In the genomic region with DNA sequence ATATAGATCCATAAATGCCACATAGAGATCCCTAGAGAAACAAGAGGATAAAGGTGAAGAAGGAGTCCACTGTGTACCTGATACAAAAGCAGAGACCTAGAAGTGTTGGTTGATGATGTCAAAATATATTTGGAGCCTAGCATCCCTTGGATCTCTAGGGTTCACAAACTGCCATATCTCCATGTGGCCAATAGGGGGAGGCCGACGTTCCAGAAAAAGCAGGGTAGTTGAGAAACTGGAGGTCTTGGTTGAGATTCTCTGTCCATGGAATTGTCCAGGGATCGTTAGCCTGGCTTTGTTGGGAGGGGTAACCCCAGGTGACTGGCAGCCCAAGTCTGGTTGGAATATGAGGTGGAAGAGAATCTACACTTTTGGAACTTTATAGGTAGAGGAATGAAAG, we compare ENCODE assay signal across 20 mouse cellular contexts. TPM values are rescaled to one million over a fixed set of nuclear protein-coding genes. Genes with fewer than 3 reads are reported as not detected.
DNase-seq lines count a peak whose midpoint lies in the region; ATAC-seq and TF ChIP-seq lines count a peak whose summit lies in the region.
"Had no signal": no experiment of that assay in that cellular context is flagged by ENCODE, and none has a peak within 500 bp of the region (broad histone marks: within the 10 kb centered on the region; RNA-seq: fewer than 3 reads in every experiment).

No protein-coding gene starts in this region.

- in situ Hi-C loops in CH12.LX (cut with MboI; ENCODE audit: low pct_ligation_motif_present, low pct_unique_long_range_greater_than_20kb, low sequenced_read_pairs), result no loop called here

- dilution Hi-C loops in CH12.LX (cut with MboI; ENCODE audit: extremely low pct_ligation_motif_present, extremely low pct_unique_long_range_greater_than_20kb, low sequenced_read_pairs), result no loop called here

- H3K36me3 ChIP-seq in CH12.LX (replicated peaks in 1 of 2; ENCODE audit: control insufficient read depth in 1 of 2, insufficient read depth in 1 of 2, low read length in 1 of 2), result no peaks in the 10 kb centered on the region
- H3K36me3 ChIP-seq in midbrain, embryonic 13.5 days, result no peaks in the 10 kb centered on the region
- H3K36me3 ChIP-seq: embryonic facial prominence, embryonic 13.5 days; forebrain, embryonic 12.5 days; heart, embryonic 13.5 days; hindbrain, embryonic 15.5 days; kidney, embryonic 15.5 days; limb, embryonic 12.5 days; midbrain, embryonic 12.5 days had no signal

- TF ChIP-seq CTCF in layer of hippocampus, adult 2 months (conservative IDR thresholded peaks at IDR 0.05), result peak; percentile 61
- peak; percentile 44 to 58; a peak in 3 of 4 replicates for TF ChIP-seq CTCF in CH12.LX (conservative IDR thresholded peaks at IDR 0.05 in 1 of 2, IDR thresholded peaks at IDR 0.05 in 1 of 2; ENCODE audit: low read depth in 2 of 2, low read length in 2 of 2)
- TF ChIP-seq CTCF in brain, embryonic 14.5 days (IDR thresholded peaks at IDR 0.05; ENCODE audit: borderline replicate concordance, extremely low read depth, insufficient read depth, insufficient read length), result peak; percentile 34; the same call in 1 of the 2 replicates

- TF ChIP-seq POLR2A in CH12.LX (IDR thresholded peaks at IDR 0.05; ENCODE audit: low read depth, low read length), result no peak
- no peak for TF ChIP-seq POLR2A in brain, embryonic 14.5 days (IDR thresholded peaks at IDR 0.05; ENCODE audit: borderline replicate concordance, extremely low read depth, insufficient read depth, insufficient read length, poor library complexity, severe bottlenecking)

- H3K4me3 ChIP-seq in layer of hippocampus, adult 2 months, result no peak overlapping the region
- no peak overlapping the region for H3K4me3 ChIP-seq in CH12.LX (replicated peaks in 1 of 3; ENCODE audit: low read depth in 2 of 3, low read length in 2 of 3, poor library complexity in 1 of 3)
- H3K4me3 ChIP-seq in midbrain, embryonic 13.5 days (replicated peaks), result no peak overlapping the region
- H3K4me3 ChIP-seq: embryonic facial prominence, embryonic 13.5 days; forebrain, embryonic 12.5 days; heart, embryonic 13.5 days; hindbrain, embryonic 15.5 days; kidney, embryonic 15.5 days; limb, embryonic 12.5 days; midbrain, embryonic 12.5 days had no signal

- TF ChIP-seq RAD21 in CH12.LX (IDR thresholded peaks at IDR 0.05; ENCODE audit: low read depth, low read length), result peak; percentile 23

- H3K27me3 ChIP-seq in CH12.LX (replicated peaks), result peaks cover 1% of the 10 kb centered on the region
- no peaks in the 10 kb centered on the region for H3K27me3 ChIP-seq in midbrain, embryonic 13.5 days
- H3K27me3 ChIP-seq: embryonic facial prominence, embryonic 13.5 days; forebrain, embryonic 12.5 days; heart, embryonic 13.5 days; hindbrain, embryonic 15.5 days; kidney, embryonic 15.5 days; limb, embryonic 12.5 days; midbrain, embryonic 12.5 days had no signal

- ATAC-seq in midbrain, embryonic 13.5 days, result no peak

- no peak for TF ChIP-seq EP300 in CH12.LX (IDR thresholded peaks at IDR 0.05; ENCODE audit: low read length)

- no peaks in the 10 kb centered on the region for H3K79me2 ChIP-seq in CH12.LX (replicated peaks; ENCODE audit: control insufficient read depth, extremely low read depth, insufficient read depth, poor library complexity, severe bottlenecking)

- no peaks in the 10 kb centered on the region for H3K4me1 ChIP-seq in CH12.LX (ENCODE audit: control insufficient read depth in 1 of 2, insufficient read depth in 2 of 2)
- H3K4me1 ChIP-seq in midbrain, embryonic 13.5 days (replicated peaks), result no peaks in the 10 kb centered on the region
- H3K4me1 ChIP-seq: embryonic facial prominence, embryonic 13.5 days; forebrain, embryonic 12.5 days; heart, embryonic 13.5 days; hindbrain, embryonic 15.5 days; kidney, embryonic 15.5 days; limb, embryonic 12.5 days; midbrain, embryonic 12.5 days had no signal

- no peak for DNase-seq in layer of hippocampus, adult 2 months (ENCODE audit: low spot score in 2 of 2)
- no peak for DNase-seq in layer of hippocampus, adult 11-12 months (ENCODE audit: low spot score)
- DNase-seq in 416B (ENCODE audit: low read depth) (peak; percentile 33), CH12.LX (ENCODE audit: extremely low read depth) (peak; percentile 21)
- DNase-seq in brain, embryonic 14.5 days (ENCODE audit: low read depth), result no peak
- DNase-seq in urinary bladder, postnatal 14 days (ENCODE audit: low spot score), result no peak
- DNase-seq: cerebellum, postnatal 25 days; gastrocnemius, postnatal 10 days; thymus, adult 18-20 months had no signal

- no peak overlapping the region for H3K9ac ChIP-seq in CH12.LX (ENCODE audit: insufficient read depth, low read depth)
- H3K9ac ChIP-seq in midbrain, embryonic 13.5 days (replicated peaks), result no peak overlapping the region
- H3K9ac ChIP-seq: embryonic facial prominence, embryonic 13.5 days; forebrain, embryonic 12.5 days; heart, embryonic 13.5 days; hindbrain, embryonic 15.5 days; kidney, embryonic 15.5 days; limb, embryonic 12.5 days; midbrain, embryonic 12.5 days had no signal

- H3K27ac ChIP-seq in layer of hippocampus, adult 2 months, result no peak overlapping the region
- H3K27ac ChIP-seq in CH12.LX (ENCODE audit: insufficient read depth, low read depth), result no peak overlapping the region
- no peak overlapping the region for H3K27ac ChIP-seq in midbrain, embryonic 13.5 days
- H3K27ac ChIP-seq: embryonic facial prominence, embryonic 13.5 days; forebrain, embryonic 12.5 days; heart, embryonic 13.5 days; hindbrain, embryonic 15.5 days; kidney, embryonic 15.5 days; limb, embryonic 12.5 days; midbrain, embryonic 12.5 days had no signal

- no peaks in the 10 kb centered on the region for H3K9me3 ChIP-seq in CH12.LX (replicated peaks; ENCODE audit: low read length)
- H3K9me3 ChIP-seq in midbrain, embryonic 13.5 days, result no peaks in the 10 kb centered on the region
- H3K9me3 ChIP-seq: embryonic facial prominence, embryonic 13.5 days; forebrain, embryonic 12.5 days; heart, embryonic 13.5 days; hindbrain, embryonic 15.5 days; kidney, embryonic 15.5 days; limb, embryonic 12.5 days; midbrain, embryonic 12.5 days had no signal

- 51% methylated on average over 3 of the region's 3 CpGs for WGBS in midbrain, embryonic 13.5 days

- no peak overlapping the region for H3K4me2 ChIP-seq in CH12.LX (ENCODE audit: insufficient read depth, low read depth, poor library complexity, severe bottlenecking)
- no peak overlapping the region for H3K4me2 ChIP-seq in midbrain, embryonic 13.5 days (replicated peaks)
- H3K4me2 ChIP-seq: embryonic facial prominence, embryonic 13.5 days; forebrain, embryonic 12.5 days; heart, embryonic 13.5 days; hindbrain, embryonic 15.5 days; kidney, embryonic 15.5 days; limb, embryonic 12.5 days; midbrain, embryonic 12.5 days had no signal

TF ChIP-seq in CH12.LX, 34 proteins besides CTCF, POLR2A, EP300 and RAD21:
- TF ChIP-seq MAZ (IDR thresholded peaks at IDR 0.05; ENCODE audit: low read depth, low read length) (no peak), MXI1 (IDR thresholded peaks at IDR 0.05; ENCODE audit: low read depth, low read length) (no peak)

RNA-seq across cellular contexts. Expression of gene Gzmd, which starts 4.1 kb away (rescaled TPM):
- not detected for total RNA-seq in layer of hippocampus, adult 2 months (2021)
- total RNA-seq in CH12.LX (2012; rRNA removed) (not detected in 2 replicates), CH12.LX (2014; rRNA removed) (not detected in 2 replicates)
- not detected in 2 replicates for polyA plus RNA-seq in CH12.LX (2012; ENCODE audit: insufficient read length, low read depth)
- polyA plus RNA-seq in brain, embryonic 14.5 days (2012; rRNA removed), result not detected in 2 replicates
- not detected in 2 replicates for polyA plus RNA-seq in midbrain, embryonic 13.5 days (2015; fragmentation: Nextera tagmentation; extraction: Ambion mirVana)
- total RNA-seq: adrenal gland, adult 18-20 months; gastrocnemius, postnatal 10 days; layer of hippocampus, postnatal 10 days had no signal
- polyA plus RNA-seq: embryonic facial prominence, embryonic 13.5 days; forebrain, embryonic 12.5 days; heart, embryonic 13.5 days; hindbrain, embryonic 15.5 days; kidney, embryonic 15.5 days; limb, embryonic 12.5 days; midbrain, embryonic 12.5 days; neural tube, embryonic 11.5 days had no signal

RNA-seq across cellular contexts. Expression of gene Gzme, which starts 7.9 kb away (rescaled TPM):
- total RNA-seq in layer of hippocampus, adult 2 months (2021), result not detected
- total RNA-seq in CH12.LX (2012; rRNA removed) (not detected in 2 replicates), CH12.LX (2014; rRNA removed) (not detected in 2 replicates)
- polyA plus RNA-seq in CH12.LX (2012; ENCODE audit: insufficient read length, low read depth), result not detected in 2 replicates
- polyA plus RNA-seq in brain, embryonic 14.5 days (2012; rRNA removed), result 0.10 TPM in 1 of 2 replicates, not detected in the other
- not detected in 2 replicates for polyA plus RNA-seq in midbrain, embryonic 13.5 days (2015; fragmentation: Nextera tagmentation; extraction: Ambion mirVana)
- total RNA-seq: adrenal gland, adult 18-20 months; gastrocnemius, postnatal 10 days; layer of hippocampus, postnatal 10 days had no signal
- polyA plus RNA-seq: embryonic facial prominence, embryonic 13.5 days; forebrain, embryonic 12.5 days; heart, embryonic 13.5 days; hindbrain, embryonic 15.5 days; kidney, embryonic 15.5 days; limb, embryonic 12.5 days; midbrain, embryonic 12.5 days; neural tube, embryonic 11.5 days had no signal

RNA-seq across cellular contexts. Expression of gene Ctsg, which starts 26.0 kb away (rescaled TPM):
- not detected for total RNA-seq in layer of hippocampus, adult 2 months (2021)
- total RNA-seq in CH12.LX (2012; rRNA removed), result not detected in 2 replicates
- not detected in 2 replicates for total RNA-seq in CH12.LX (2014; rRNA removed)
- not detected in 2 replicates for polyA plus RNA-seq in CH12.LX (2012; ENCODE audit: insufficient read length, low read depth)
- polyA plus RNA-seq in brain, embryonic 14.5 days (2012; rRNA removed), result 0.08 and 0.25 TPM in 2 replicates
- not detected in 2 replicates for polyA plus RNA-seq in midbrain, embryonic 13.5 days (2015; fragmentation: Nextera tagmentation; extraction: Ambion mirVana)
- total RNA-seq: adrenal gland, adult 18-20 months; layer of hippocampus, postnatal 10 days had no signal
- polyA plus RNA-seq: embryonic facial prominence, embryonic 13.5 days; forebrain, embryonic 12.5 days; hindbrain, embryonic 15.5 days; limb, embryonic 12.5 days; midbrain, embryonic 12.5 days; neural tube, embryonic 11.5 days had no signal

RNA-seq across cellular contexts. Expression of gene Gzmg, which starts 31.0 kb away (rescaled TPM):
- not detected for total RNA-seq in layer of hippocampus, adult 2 months (2021)
- total RNA-seq in CH12.LX (2012; rRNA removed) (not detected in 2 replicates), CH12.LX (2014; rRNA removed) (not detected in 2 replicates)
- polyA plus RNA-seq in CH12.LX (2012; ENCODE audit: insufficient read length, low read depth), result not detected in 2 replicates
- polyA plus RNA-seq in brain, embryonic 14.5 days (2012; rRNA removed), result 0.15 TPM in 1 of 2 replicates, not detected in the other
- polyA plus RNA-seq in midbrain, embryonic 13.5 days (2015; fragmentation: Nextera tagmentation; extraction: Ambion mirVana), result not detected in 2 replicates
- total RNA-seq: adrenal gland, adult 18-20 months; gastrocnemius, postnatal 10 days; layer of hippocampus, postnatal 10 days had no signal
- polyA plus RNA-seq: embryonic facial prominence, embryonic 13.5 days; forebrain, embryonic 12.5 days; heart, embryonic 13.5 days; hindbrain, embryonic 15.5 days; kidney, embryonic 15.5 days; limb, embryonic 12.5 days; midbrain, embryonic 12.5 days; neural tube, embryonic 11.5 days had no signal

RNA-seq across cellular contexts. Expression of gene Mcpt8, which starts 43.3 kb away (rescaled TPM):
- total RNA-seq in layer of hippocampus, adult 2 months (2021), result not detected
- not detected in 2 replicates for total RNA-seq in CH12.LX (2012; rRNA removed)
- not detected in 2 replicates for total RNA-seq in CH12.LX (2014; rRNA removed)
- not detected in 2 replicates for polyA plus RNA-seq in CH12.LX (2012; ENCODE audit: insufficient read length, low read depth)
- polyA plus RNA-seq in brain, embryonic 14.5 days (2012; rRNA removed), result 0.08 TPM in 1 of 2 replicates, not detected in the other
- not detected in 2 replicates for polyA plus RNA-seq in midbrain, embryonic 13.5 days (2015; fragmentation: Nextera tagmentation; extraction: Ambion mirVana)
- total RNA-seq: adrenal gland, adult 18-20 months; layer of hippocampus, postnatal 10 days had no signal
- polyA plus RNA-seq: forebrain, embryonic 12.5 days; heart, embryonic 13.5 days; hindbrain, embryonic 15.5 days; limb, embryonic 12.5 days; midbrain, embryonic 12.5 days; neural tube, embryonic 11.5 days had no signal

Comparison
In these comparisons a context has a peak if more than half of its experiments do, and no peak if none do; other contexts are left out.
1. DNase-seq: peak in 416B (single experiment) and CH12.LX (single experiment); none in layer of hippocampus, adult 2 months (0 of 2), layer of hippocampus, adult 11-12 months (single experiment), brain, embryonic 14.5 days (single experiment) and urinary bladder, postnatal 14 days (single experiment).
2. Peak in every context shown above with its lines, with median percentiles within 50 percentile points of each other: CTCF ChIP-seq.